Mouse (Mus musculus): ENCODE measurements at regions not wholly inside any gene's neighbourhood (a gene's known extent, or its start where the extent isn't known, plus 50 kb on each side); places are given as distances from the start of the nearest gene placed in this dataset.

- Histone ChIP-seq H3K4me2 (replicated peaks; ENCODE audit: low read depth, low read length) (no peak overlapping the region), H3K4me1 (ENCODE audit: control insufficient read depth, insufficient read depth, low read length) (no peaks in the 10 kb centered on the region), H3K27ac (ENCODE audit: low read length) (no peak overlapping the region), H3K9ac (replicated peaks; ENCODE audit: low read depth, low read length) (no peak overlapping the region), H3K36me3 (ENCODE audit: control insufficient read depth, insufficient read depth, low read length) (no peaks in the 10 kb centered on the region), H3K27me3 (ENCODE audit: control insufficient read depth, insufficient read depth, low read length) (no peaks in the 10 kb centered on the region), H3K4me3 (ENCODE audit: low read depth, low read length) (no peak overlapping the region), H3K9me3 (ENCODE audit: control insufficient read depth, low read depth, low read length) (no peaks in the 10 kb centered on the region)
- WGBS: 91% methylated on average over 7 of the region's 7 CpGs
- ATAC-seq (ENCODE audit: insufficient number of reproducible peaks, insufficient read depth, low FRiP score, low read depth): no peak
Measured at GRCm38 (mm10) chr2:51033881-51034280, 115.0 kb downstream of the Rnd3 start.

GRCm38 (mm10) chr2:51022479-51022878 is 126.4 kb downstream of the Rnd3 start:
- H3K9ac ChIP-seq (replicated peaks; ENCODE audit: low read depth, low read length): no peak overlapping the region
- H3K27ac ChIP-seq (ENCODE audit: low read length): no peak overlapping the region
- ATAC-seq (ENCODE audit: insufficient number of reproducible peaks, insufficient read depth, low FRiP score, low read depth): no peak
- H3K27me3 ChIP-seq (ENCODE audit: control insufficient read depth, insufficient read depth, low read length): no peaks in the 10 kb centered on the region
- H3K36me3 ChIP-seq (ENCODE audit: control insufficient read depth, insufficient read depth, low read length): no peaks in the 10 kb centered on the region
- H3K4me3 ChIP-seq (ENCODE audit: low read depth, low read length): no peak overlapping the region
- no peaks in the 10 kb centered on the region for H3K4me1 ChIP-seq (ENCODE audit: control insufficient read depth, insufficient read depth, low read length)
- WGBS: 71% methylated on average over 2 of the region's 2 CpGs
- no peaks in the 10 kb centered on the region for H3K9me3 ChIP-seq (ENCODE audit: control insufficient read depth, low read depth, low read length)
- no peak overlapping the region for H3K4me2 ChIP-seq (replicated peaks; ENCODE audit: low read depth, low read length)

- H3K4me1 ChIP-seq (ENCODE audit: control insufficient read depth, insufficient read depth, low read length): peaks cover 9% of the 10 kb centered on the region; the same call in 1 of the 2 replicates
- H3K4me3 ChIP-seq (ENCODE audit: low read depth, low read length): no peak overlapping the region
- H3K27ac ChIP-seq (ENCODE audit: low read length): peak overlapping the region; percentile 55; the same call in 1 of the 2 replicates
- no peak overlapping the region for H3K4me2 ChIP-seq (replicated peaks; ENCODE audit: low read depth, low read length)
- ATAC-seq (ENCODE audit: insufficient number of reproducible peaks, insufficient read depth, low FRiP score, low read depth): no peak
- no peaks in the 10 kb centered on the region for H3K36me3 ChIP-seq (ENCODE audit: control insufficient read depth, insufficient read depth, low read length)
- no peaks in the 10 kb centered on the region for H3K27me3 ChIP-seq (ENCODE audit: control insufficient read depth, insufficient read depth, low read length)
- WGBS: 45% methylated on average over 5 of the region's 5 CpGs
- no peak overlapping the region for H3K9ac ChIP-seq (replicated peaks; ENCODE audit: low read depth, low read length)
- no peaks in the 10 kb centered on the region for H3K9me3 ChIP-seq (ENCODE audit: control insufficient read depth, low read depth, low read length)
Measured at GRCm38 (mm10) chr2:51016129-51016402, 132.8 kb downstream of the Rnd3 start.

- Histone ChIP-seq H3K9ac (replicated peaks; ENCODE audit: low read depth, low read length) (no peak overlapping the region), H3K4me1 (ENCODE audit: control insufficient read depth, insufficient read depth, low read length) (peaks cover 9% of the 10 kb centered on the region; the same call in 1 of the 2 replicates), H3K27ac (ENCODE audit: low read length) (peak overlapping the region; percentile 55; the same call in 1 of the 2 replicates), H3K4me2 (replicated peaks; ENCODE audit: low read depth, low read length) (no peak overlapping the region), H3K36me3 (ENCODE audit: control insufficient read depth, insufficient read depth, low read length) (no peaks in the 10 kb centered on the region), H3K9me3 (ENCODE audit: control insufficient read depth, low read depth, low read length) (no peaks in the 10 kb centered on the region), H3K4me3 (ENCODE audit: low read depth, low read length) (no peak overlapping the region), H3K27me3 (ENCODE audit: control insufficient read depth, insufficient read depth, low read length) (no peaks in the 10 kb centered on the region)
- 29% methylated on average over 7 of the region's 7 CpGs for WGBS
- ATAC-seq (ENCODE audit: insufficient number of reproducible peaks, insufficient read depth, low FRiP score, low read depth): no peak
Measured at GRCm38 (mm10) chr2:51015360-51016128, 133.4 kb downstream of the Rnd3 start.

GRCm38 (mm10) chr2:51014232-51014631 is 134.7 kb downstream of the Rnd3 start:
- no peak overlapping the region for H3K27ac ChIP-seq (ENCODE audit: low read length)
- H3K4me3 ChIP-seq (ENCODE audit: low read depth, low read length): no peak overlapping the region
- no peak overlapping the region for H3K4me2 ChIP-seq (replicated peaks; ENCODE audit: low read depth, low read length)
- ATAC-seq (ENCODE audit: insufficient number of reproducible peaks, insufficient read depth, low FRiP score, low read depth): no peak
- H3K9ac ChIP-seq (replicated peaks; ENCODE audit: low read depth, low read length): no peak overlapping the region
- no peaks in the 10 kb centered on the region for H3K36me3 ChIP-seq (ENCODE audit: control insufficient read depth, insufficient read depth, low read length)
- no peaks in the 10 kb centered on the region for H3K9me3 ChIP-seq (ENCODE audit: control insufficient read depth, low read depth, low read length)
- H3K4me1 ChIP-seq (ENCODE audit: control insufficient read depth, insufficient read depth, low read length): peaks cover 9% of the 10 kb centered on the region; the same call in 1 of the 2 replicates
- no peaks in the 10 kb centered on the region for H3K27me3 ChIP-seq (ENCODE audit: control insufficient read depth, insufficient read depth, low read length)

GRCm38 (mm10) chr2:51013090-51013489 is 135.8 kb downstream of the Rnd3 start:
- no peak overlapping the region for H3K4me2 ChIP-seq (replicated peaks; ENCODE audit: low read depth, low read length)
- H3K27ac ChIP-seq (ENCODE audit: low read length): no peak overlapping the region
- 52% methylated on average over 2 of the region's 2 CpGs for WGBS
- no peak for ATAC-seq (ENCODE audit: insufficient number of reproducible peaks, insufficient read depth, low FRiP score, low read depth)
- no peak overlapping the region for H3K4me3 ChIP-seq (ENCODE audit: low read depth, low read length)
- H3K9me3 ChIP-seq (ENCODE audit: control insufficient read depth, low read depth, low read length): no peaks in the 10 kb centered on the region
- no peaks in the 10 kb centered on the region for H3K36me3 ChIP-seq (ENCODE audit: control insufficient read depth, insufficient read depth, low read length)
- no peaks in the 10 kb centered on the region for H3K27me3 ChIP-seq (ENCODE audit: control insufficient read depth, insufficient read depth, low read length)
- H3K4me1 ChIP-seq (ENCODE audit: control insufficient read depth, insufficient read depth, low read length): peaks cover 9% of the 10 kb centered on the region; the same call in 1 of the 2 replicates
- no peak overlapping the region for H3K9ac ChIP-seq (replicated peaks; ENCODE audit: low read depth, low read length)

- no peak overlapping the region for H3K4me3 ChIP-seq (ENCODE audit: low read depth, low read length)
- no peak overlapping the region for H3K4me2 ChIP-seq (replicated peaks; ENCODE audit: low read depth, low read length)
- no peak overlapping the region for H3K27ac ChIP-seq (ENCODE audit: low read length)
- H3K9me3 ChIP-seq (ENCODE audit: control insufficient read depth, low read depth, low read length): no peaks in the 10 kb centered on the region
- no peak for ATAC-seq (ENCODE audit: insufficient number of reproducible peaks, insufficient read depth, low FRiP score, low read depth)
- H3K4me1 ChIP-seq (ENCODE audit: control insufficient read depth, insufficient read depth, low read length): no peaks in the 10 kb centered on the region
- no peaks in the 10 kb centered on the region for H3K27me3 ChIP-seq (ENCODE audit: control insufficient read depth, insufficient read depth, low read length)
- WGBS: 57% methylated on average over 2 of the region's 2 CpGs
- H3K9ac ChIP-seq (replicated peaks; ENCODE audit: low read depth, low read length): no peak overlapping the region
- H3K36me3 ChIP-seq (ENCODE audit: control insufficient read depth, insufficient read depth, low read length): no peaks in the 10 kb centered on the region
Measured at GRCm38 (mm10) chr2:51008251-51008533, 140.7 kb downstream of the Rnd3 start.

- no peak overlapping the region for H3K27ac ChIP-seq (ENCODE audit: low read length)
- H3K4me2 ChIP-seq (replicated peaks; ENCODE audit: low read depth, low read length): no peak overlapping the region
- no peaks in the 10 kb centered on the region for H3K9me3 ChIP-seq (ENCODE audit: control insufficient read depth, low read depth, low read length)
- H3K4me1 ChIP-seq (ENCODE audit: control insufficient read depth, insufficient read depth, low read length): no peaks in the 10 kb centered on the region
- 53% methylated on average over 11 of the region's 11 CpGs for WGBS
- H3K9ac ChIP-seq (replicated peaks; ENCODE audit: low read depth, low read length): no peak overlapping the region
- no peaks in the 10 kb centered on the region for H3K36me3 ChIP-seq (ENCODE audit: control insufficient read depth, insufficient read depth, low read length)
- no peaks in the 10 kb centered on the region for H3K27me3 ChIP-seq (ENCODE audit: control insufficient read depth, insufficient read depth, low read length)
- no peak for ATAC-seq (ENCODE audit: insufficient number of reproducible peaks, insufficient read depth, low FRiP score, low read depth)
- H3K4me3 ChIP-seq (ENCODE audit: low read depth, low read length): no peak overlapping the region
Measured at GRCm38 (mm10) chr2:51007409-51008250, 141.3 kb downstream of the Rnd3 start.
